Mouse (Mus musculus): Measurements from ENCODE around the gene Slc17a6.
"Not testable (repeated sequence)": the region's sequence is repeated elsewhere in the genome, so short reads cannot be mapped to it uniquely, and the experiment has no call there.

The Slc17a6 gene

GRCm38 (mm10) chr7:51693539-51694217 lies 71.9 kb downstream of the Slc17a6 start:
- DNase-seq, result no peak

GRCm38 (mm10) chr7:51694452-51694851 lies 72.6 kb downstream of the Slc17a6 start:
- DNase-seq, result no peak

- no peak for DNase-seq
Observed at GRCm38 (mm10) chr7:51709508-51709907, 87.7 kb downstream of the Slc17a6 start.

- DNase-seq, result not testable (repeated sequence)
Observed at GRCm38 (mm10) chr7:51710346-51710745, 88.5 kb downstream of the Slc17a6 start.

- no peak for DNase-seq
Observed at GRCm38 (mm10) chr7:51715771-51716170, 94.0 kb downstream of the Slc17a6 start.
